Mouse (Mus musculus): ENCODE results near the gene Mcf2l. TPM values are rescaled to one million over a fixed set of nuclear protein-coding genes. Genes with fewer than 3 reads are reported as not detected.
A peak's percentile ranks its signal among the peaks of the same experiment; 100 is the strongest.

The Mcf2l gene
- polyA plus RNA-seq, 1 experiment from 2014 or later = 11.5 TPM

DNA sequence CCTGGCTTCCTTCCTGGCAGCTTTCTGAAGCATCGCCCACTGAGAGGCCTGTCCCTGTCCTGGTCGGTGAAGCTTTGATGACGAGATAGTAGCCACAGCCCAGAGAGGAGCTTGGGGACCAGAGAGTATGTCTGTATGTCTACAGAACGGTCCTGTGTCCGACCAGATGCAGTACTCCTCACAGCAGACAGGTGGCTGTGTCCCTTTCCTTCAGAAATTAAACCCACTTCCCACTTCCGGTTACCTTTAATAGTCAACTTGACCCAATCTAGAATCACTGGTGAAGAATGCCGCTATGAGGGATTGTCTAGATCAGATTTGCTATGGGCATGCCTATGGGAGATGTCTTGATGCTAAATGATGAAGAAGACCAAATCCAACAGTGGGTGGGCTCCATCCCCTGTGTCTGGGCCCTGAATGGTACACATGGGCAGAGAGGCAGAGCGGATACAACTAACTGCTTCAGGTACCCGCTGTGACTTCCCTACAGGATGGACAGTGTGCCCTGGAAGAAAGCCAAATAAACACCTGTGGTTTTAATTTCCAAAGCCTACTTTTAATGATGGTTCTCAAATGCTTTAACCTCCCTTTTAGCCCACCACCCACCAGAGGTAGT lies 22.0 kb downstream of the Mcf2l start:
- 67% methylated on average over 9 of the region's 9 CpGs for WGBS
- H3K9me3 ChIP-seq (replicated peaks) = no peaks in the 10 kb centered on the region
- no peak for ATAC-seq (ENCODE audit: insufficient number of reproducible peaks, low FRiP score)
- no peaks in the 10 kb centered on the region for H3K36me3 ChIP-seq
- H3K27me3 ChIP-seq (replicated peaks) = peaks cover 18% of the 10 kb centered on the region
- peaks cover 22% of the 10 kb centered on the region for H3K4me1 ChIP-seq (replicated peaks)
- H3K4me2 ChIP-seq = no peak overlapping the region
- no peak overlapping the region for H3K9ac ChIP-seq
- no peak overlapping the region for H3K27ac ChIP-seq (ENCODE audit: poor library complexity, severe bottlenecking)
- no peak overlapping the region for H3K4me3 ChIP-seq

DNA sequence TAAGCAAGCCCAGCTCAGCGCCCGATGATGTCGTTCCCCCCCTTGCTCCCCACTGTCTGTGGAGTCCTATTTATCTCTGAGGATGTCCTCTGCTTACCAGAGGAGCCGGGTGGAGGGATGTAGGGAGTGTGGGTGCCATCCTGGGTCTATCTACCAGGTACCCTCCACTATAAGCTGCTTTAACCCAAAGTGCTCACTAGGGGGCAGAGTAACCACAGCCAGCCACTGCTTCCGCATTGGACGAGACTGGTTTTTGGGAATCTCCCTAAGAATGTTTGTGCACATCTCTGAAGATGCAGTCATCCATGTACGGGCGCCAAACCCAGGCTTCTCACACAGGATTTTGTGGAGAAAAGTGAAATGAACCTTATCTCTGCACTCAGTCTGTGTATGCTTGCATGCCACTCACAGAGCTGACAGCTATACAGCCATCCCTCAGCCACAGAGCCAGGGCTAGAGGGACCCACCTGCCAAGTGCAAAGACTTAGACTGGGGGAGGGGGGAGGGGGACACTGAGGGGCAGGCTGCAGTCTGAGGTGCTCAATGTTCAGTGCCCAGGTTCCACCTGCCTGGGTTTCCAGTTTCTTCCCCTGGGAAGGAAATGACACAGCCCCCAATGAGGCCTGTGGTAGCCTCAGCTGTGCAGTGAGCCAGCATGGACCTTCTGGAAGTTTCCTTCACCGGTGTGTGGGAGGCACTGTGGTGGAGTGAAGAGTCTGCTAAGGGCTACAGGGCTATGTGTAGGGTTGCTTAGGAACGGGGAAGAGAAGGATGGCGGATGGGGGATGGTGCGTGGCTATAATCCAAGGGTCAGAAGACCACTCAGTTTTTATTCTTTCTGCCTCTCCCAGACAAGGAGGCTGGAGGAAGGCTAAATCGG lies 23.1 kb downstream of the Mcf2l start:
- no peak overlapping the region for H3K9ac ChIP-seq
- H3K4me3 ChIP-seq = no peak overlapping the region
- 53% methylated on average over 13 of the region's 13 CpGs for WGBS
- H3K36me3 ChIP-seq = no peaks in the 10 kb centered on the region
- H3K27me3 ChIP-seq (replicated peaks) = peaks cover 17% of the 10 kb centered on the region; the same call in 1 of the 2 replicates
- H3K9me3 ChIP-seq (replicated peaks) = no peaks in the 10 kb centered on the region
- H3K4me2 ChIP-seq = no peak overlapping the region
- ATAC-seq (ENCODE audit: insufficient number of reproducible peaks, low FRiP score) = 0 out of 2 replicates have a peak, but pooled peaks have one; percentile 30
- peaks cover 22% of the 10 kb centered on the region for H3K4me1 ChIP-seq (replicated peaks)
- H3K27ac ChIP-seq (ENCODE audit: poor library complexity, severe bottlenecking) = no peak overlapping the region

DNA sequence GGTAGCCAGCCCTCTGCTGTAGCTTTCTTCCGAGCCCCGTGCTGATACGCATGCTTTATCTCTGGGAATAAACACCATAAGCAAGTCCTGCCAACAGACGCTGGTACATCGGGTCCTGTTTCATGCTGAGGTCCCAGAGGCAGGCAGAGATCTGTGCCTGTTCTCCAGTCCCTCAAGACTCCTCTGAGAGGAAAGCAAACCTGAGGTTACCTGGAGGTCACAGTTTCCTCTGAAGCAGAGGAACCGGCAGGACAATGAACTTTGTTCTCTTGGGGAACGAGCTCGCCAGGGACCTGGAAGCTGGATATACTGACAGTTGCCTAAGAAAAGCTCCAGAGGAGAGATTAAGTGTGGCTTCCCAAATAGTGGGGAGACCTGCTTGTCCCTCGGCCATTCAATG lies 24.2 kb downstream of the Mcf2l start:
- no peak for ATAC-seq (ENCODE audit: insufficient number of reproducible peaks, low FRiP score)
- H3K9ac ChIP-seq = no peak overlapping the region
- H3K36me3 ChIP-seq = no peaks in the 10 kb centered on the region
- no peak overlapping the region for H3K4me2 ChIP-seq
- no peaks in the 10 kb centered on the region for H3K9me3 ChIP-seq (replicated peaks)
- no peak overlapping the region for H3K4me3 ChIP-seq
- H3K27me3 ChIP-seq (replicated peaks) = peaks cover 17% of the 10 kb centered on the region; the same call in 1 of the 2 replicates
- peaks cover 22% of the 10 kb centered on the region for H3K4me1 ChIP-seq (replicated peaks)
- WGBS = 38% methylated on average over 9 of the region's 9 CpGs
- H3K27ac ChIP-seq (ENCODE audit: poor library complexity, severe bottlenecking) = no peak overlapping the region

DNA sequence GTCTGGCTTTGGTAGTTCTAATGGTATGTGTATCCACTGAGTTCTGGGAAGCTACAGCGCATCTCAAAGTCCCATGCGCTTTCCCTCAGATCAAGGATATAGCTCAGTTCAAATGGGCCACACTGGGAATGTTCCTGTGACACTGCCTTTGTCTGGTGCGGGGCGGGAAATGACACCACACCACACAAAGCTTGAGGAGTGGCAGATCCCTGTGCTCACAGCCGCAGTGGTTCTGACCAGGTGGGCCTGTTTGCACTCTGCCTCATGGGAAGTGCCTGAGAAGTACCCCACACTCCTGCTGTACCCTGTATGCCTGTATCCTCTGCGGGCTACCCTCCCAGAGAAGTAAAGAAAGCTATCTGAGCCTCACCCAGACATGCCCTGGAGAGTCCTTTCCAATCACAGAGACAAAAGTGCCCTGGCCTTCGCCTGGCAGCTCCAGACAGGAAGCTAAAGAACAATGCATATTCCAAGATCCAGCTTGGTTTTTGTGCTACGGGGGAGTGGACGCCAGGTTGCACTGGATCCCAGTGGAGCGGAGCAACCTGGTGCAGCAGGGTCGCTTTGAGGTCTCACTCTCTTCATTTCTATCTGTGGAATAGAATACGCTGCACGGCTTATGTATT lies 30.3 kb downstream of the Mcf2l start:
- no peak for ATAC-seq (ENCODE audit: insufficient number of reproducible peaks, low FRiP score)
- H3K36me3 ChIP-seq = no peaks in the 10 kb centered on the region
- WGBS = 78% methylated on average over 13 of the region's 13 CpGs
- no peaks in the 10 kb centered on the region for H3K9me3 ChIP-seq (replicated peaks)
- no peak overlapping the region for H3K9ac ChIP-seq
- no peak overlapping the region for H3K4me3 ChIP-seq
- no peak overlapping the region for H3K27ac ChIP-seq (ENCODE audit: poor library complexity, severe bottlenecking)
- H3K4me1 ChIP-seq (replicated peaks) = peaks cover 15% of the 10 kb centered on the region
- H3K27me3 ChIP-seq (replicated peaks) = peaks cover 9% of the 10 kb centered on the region; the same call in 1 of the 2 replicates
- H3K4me2 ChIP-seq = no peak overlapping the region

DNA sequence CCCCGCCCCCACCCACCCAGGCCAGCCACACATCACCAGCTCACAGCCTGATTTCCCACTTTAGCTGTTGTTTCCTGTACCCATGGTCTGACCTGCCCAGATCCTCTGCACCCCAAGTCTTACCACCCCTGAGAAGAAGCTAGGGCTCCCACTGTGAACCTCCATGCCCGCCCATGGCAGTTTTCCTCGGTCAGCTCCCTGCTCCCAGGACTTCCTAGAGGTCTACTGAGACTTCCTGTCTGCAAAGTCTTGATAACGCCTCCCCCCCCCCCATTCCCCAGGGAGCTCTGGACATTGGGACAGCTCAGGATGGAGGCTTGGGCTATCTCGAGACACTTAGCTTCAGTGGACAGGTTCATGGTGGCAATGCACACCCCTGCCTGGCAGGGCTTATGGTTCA lies 31.5 kb downstream of the Mcf2l start:
- WGBS = 48% methylated on average over 5 of the region's 5 CpGs
- Histone ChIP-seq H3K9me3 (replicated peaks) (no peaks in the 10 kb centered on the region), H3K4me3 (no peak overlapping the region), H3K4me2 (no peak overlapping the region), H3K9ac (no peak overlapping the region), H3K4me1 (replicated peaks) (peaks cover 12% of the 10 kb centered on the region), H3K27ac (ENCODE audit: poor library complexity, severe bottlenecking) (no peak overlapping the region), H3K27me3 (replicated peaks) (peaks cover 9% of the 10 kb centered on the region; the same call in 1 of the 2 replicates), H3K36me3 (no peaks in the 10 kb centered on the region)
- ATAC-seq (ENCODE audit: insufficient number of reproducible peaks, low FRiP score) = no peak

DNA sequence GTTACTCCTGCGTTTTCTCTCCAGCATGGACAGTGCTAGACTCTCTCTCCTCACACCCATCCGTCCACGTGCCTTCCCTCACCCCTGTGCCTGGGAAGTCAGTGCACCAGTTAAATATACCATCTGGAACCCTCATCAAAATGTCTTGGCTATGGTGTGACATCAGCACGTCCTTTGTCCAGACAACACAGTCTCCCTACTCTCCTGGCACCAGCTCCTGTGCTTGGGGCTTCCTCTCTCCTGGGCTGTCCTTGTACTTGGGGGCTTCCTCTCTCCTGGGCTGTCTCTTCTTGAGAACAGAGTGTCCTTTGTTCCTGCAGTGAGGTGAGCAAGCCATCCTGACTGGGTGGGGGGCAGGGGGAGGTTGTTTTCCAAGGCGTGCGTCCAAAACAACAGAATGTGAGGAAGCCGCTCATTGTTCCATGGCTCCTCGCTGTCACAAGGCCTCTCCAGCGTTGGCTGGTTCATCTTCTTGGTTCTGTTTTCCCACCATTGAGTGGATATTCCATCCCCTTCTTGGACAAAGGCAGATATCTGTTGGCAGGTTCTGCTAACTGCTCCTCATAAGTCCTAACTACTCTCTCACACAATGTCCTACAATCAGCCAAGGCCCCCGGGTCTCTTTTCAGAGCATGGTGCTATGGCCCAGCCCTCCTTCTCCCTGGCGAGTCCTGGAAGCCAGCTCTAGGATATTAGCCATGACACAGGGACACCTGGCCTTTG lies 32.2 kb downstream of the Mcf2l start:
- WGBS = 70% methylated on average over 11 of the region's 11 CpGs
- Histone ChIP-seq H3K27ac (ENCODE audit: poor library complexity, severe bottlenecking) (no peak overlapping the region), H3K36me3 (no peaks in the 10 kb centered on the region), H3K4me1 (replicated peaks) (peaks cover 12% of the 10 kb centered on the region), H3K4me3 (no peak overlapping the region), H3K4me2 (no peak overlapping the region), H3K9me3 (replicated peaks) (no peaks in the 10 kb centered on the region), H3K9ac (no peak overlapping the region), H3K27me3 (replicated peaks) (peaks cover 6% of the 10 kb centered on the region; the same call in 1 of the 2 replicates)
- no peak for ATAC-seq (ENCODE audit: insufficient number of reproducible peaks, low FRiP score)

DNA sequence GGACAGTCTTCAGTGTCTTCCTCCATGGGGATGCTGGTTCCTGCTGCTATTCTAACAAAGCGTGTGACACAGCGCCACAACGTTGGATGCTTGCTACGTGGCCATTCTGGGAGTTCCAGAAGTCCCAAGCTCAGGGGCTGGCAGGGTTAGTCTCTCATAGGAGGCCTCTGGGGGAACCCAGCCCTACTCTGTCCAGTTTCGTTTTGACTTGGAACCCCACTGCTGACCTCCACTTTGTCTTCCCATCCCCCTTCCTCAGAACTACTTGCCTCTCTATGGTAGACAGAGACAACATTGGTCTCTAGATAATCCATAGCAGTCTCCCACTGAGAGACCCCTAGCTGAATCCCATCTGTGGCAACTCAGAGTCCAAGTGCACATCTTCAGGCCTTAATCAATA lies 33.0 kb downstream of the Mcf2l start:
- H3K9me3 ChIP-seq (replicated peaks) = no peaks in the 10 kb centered on the region
- H3K36me3 ChIP-seq = no peaks in the 10 kb centered on the region
- no peaks in the 10 kb centered on the region for H3K27me3 ChIP-seq (replicated peaks)
- no peak overlapping the region for H3K4me3 ChIP-seq
- peaks cover 12% of the 10 kb centered on the region for H3K4me1 ChIP-seq (replicated peaks)
- WGBS = 74% methylated on average over 5 of the region's 5 CpGs
- no peak overlapping the region for H3K27ac ChIP-seq (ENCODE audit: poor library complexity, severe bottlenecking)
- ATAC-seq (ENCODE audit: insufficient number of reproducible peaks, low FRiP score) = no peak
- no peak overlapping the region for H3K9ac ChIP-seq
- H3K4me2 ChIP-seq = no peak overlapping the region

DNA sequence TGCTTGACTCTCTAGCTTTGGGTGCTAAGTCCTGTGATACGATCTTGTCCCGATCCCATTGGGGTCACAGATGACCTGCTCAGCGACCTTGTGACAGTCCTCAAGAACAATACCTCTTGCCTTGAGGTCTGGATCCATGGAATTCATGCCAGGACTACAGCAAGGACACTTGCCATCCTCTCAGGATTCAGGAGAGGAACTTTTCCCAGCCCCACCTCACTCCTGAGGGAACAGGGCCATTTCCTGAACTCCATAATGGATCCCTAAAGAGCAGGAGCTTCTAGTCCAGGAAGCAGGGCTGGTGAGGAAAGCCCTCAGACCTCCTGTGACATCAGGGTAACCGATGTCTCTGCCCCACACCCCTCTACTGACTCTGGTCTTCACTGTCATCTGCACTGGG lies 34.1 kb downstream of the Mcf2l start:
- H3K4me3 ChIP-seq = no peak overlapping the region
- H3K36me3 ChIP-seq = no peaks in the 10 kb centered on the region
- no peak overlapping the region for H3K4me2 ChIP-seq
- WGBS = 72% methylated on average over 4 of the region's 4 CpGs
- no peaks in the 10 kb centered on the region for H3K9me3 ChIP-seq (replicated peaks)
- no peak for ATAC-seq (ENCODE audit: insufficient number of reproducible peaks, low FRiP score)
- H3K27me3 ChIP-seq (replicated peaks) = no peaks in the 10 kb centered on the region
- H3K9ac ChIP-seq = no peak overlapping the region
- H3K27ac ChIP-seq (ENCODE audit: poor library complexity, severe bottlenecking) = no peak overlapping the region
- H3K4me1 ChIP-seq (replicated peaks) = peaks cover 12% of the 10 kb centered on the region

DNA sequence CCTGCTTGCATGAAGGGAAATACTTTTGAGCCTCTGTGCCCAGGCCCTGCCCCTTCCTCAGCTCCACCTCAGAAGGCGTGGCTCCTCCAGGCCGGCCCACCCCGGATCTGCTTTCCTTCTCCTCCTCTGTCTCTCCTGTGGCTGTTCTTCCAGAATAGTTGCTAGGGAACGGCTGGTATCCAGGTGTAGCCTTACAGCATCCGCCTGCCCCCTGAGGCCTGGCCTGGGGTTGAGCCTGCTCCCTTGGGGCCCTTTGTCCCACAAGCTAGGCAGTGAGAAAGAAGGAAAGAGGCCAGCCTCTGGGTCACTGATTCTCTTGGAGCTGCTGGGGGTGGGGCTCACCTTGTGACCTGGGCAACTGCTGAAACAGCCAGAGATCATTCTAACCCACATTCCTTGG lies 38.4 kb downstream of the Mcf2l start:
- H3K27me3 ChIP-seq (replicated peaks) = peaks cover 29% of the 10 kb centered on the region
- H3K36me3 ChIP-seq = no peaks in the 10 kb centered on the region
- H3K9ac ChIP-seq = no peak overlapping the region
- H3K4me2 ChIP-seq = no peak overlapping the region
- no peaks in the 10 kb centered on the region for H3K9me3 ChIP-seq (replicated peaks)
- H3K27ac ChIP-seq (ENCODE audit: poor library complexity, severe bottlenecking) = no peak overlapping the region
- no peak for ATAC-seq (ENCODE audit: insufficient number of reproducible peaks, low FRiP score)
- WGBS = 30% methylated on average over 5 of the region's 5 CpGs
- no peak overlapping the region for H3K4me3 ChIP-seq
- peaks cover 12% of the 10 kb centered on the region for H3K4me1 ChIP-seq (replicated peaks)

DNA sequence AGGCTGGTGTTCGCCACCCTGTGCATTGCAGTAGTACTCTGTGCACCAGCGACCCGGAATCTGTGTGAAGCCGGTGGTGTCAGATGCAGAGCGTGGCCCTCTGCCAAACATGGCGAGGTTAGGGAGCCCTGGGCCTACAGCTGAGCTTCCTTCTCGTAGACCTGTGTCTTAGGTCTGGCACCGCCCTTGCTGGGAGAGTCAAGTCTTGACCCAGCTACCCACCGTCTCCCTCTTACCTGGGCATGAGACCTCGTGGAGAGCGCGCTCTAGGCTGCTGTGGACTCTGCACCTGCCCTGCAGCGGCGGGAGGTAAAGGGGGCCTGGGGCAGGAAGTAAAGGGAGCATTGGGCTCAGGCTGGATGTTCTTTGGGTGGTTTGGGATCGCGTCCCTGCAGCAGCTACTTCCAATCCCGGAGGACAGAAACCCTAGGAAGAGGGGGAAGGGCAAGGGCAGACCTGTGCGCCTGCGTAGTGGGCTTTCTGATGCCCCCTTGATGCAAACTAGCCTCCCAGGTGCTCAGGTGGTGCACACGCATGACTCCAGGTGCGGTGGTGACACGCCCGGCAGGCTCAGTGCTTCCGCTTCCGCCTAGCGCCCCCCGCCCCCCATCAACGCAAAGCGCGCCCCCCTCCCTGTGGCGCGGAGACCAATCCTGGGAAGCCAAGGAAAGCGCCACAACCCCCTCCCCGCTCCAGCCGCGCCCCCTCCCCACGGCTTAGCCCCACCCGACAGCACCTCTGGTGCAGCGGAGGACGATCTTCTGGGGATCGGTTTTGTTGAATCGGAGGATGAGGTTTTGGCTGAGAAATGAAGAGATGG lies 41.8 kb downstream of the Mcf2l start:
- peaks cover 7% of the 10 kb centered on the region for H3K4me1 ChIP-seq (replicated peaks)
- H3K27me3 ChIP-seq (replicated peaks) = peaks cover 35% of the 10 kb centered on the region
- H3K36me3 ChIP-seq = no peaks in the 10 kb centered on the region
- H3K9ac ChIP-seq = peak overlapping the region; percentile 75
- peak overlapping the region; percentile 94 for H3K4me2 ChIP-seq
- 15% methylated on average over 42 of the region's 42 CpGs for WGBS
- no peaks in the 10 kb centered on the region for H3K9me3 ChIP-seq (replicated peaks)
- peak; percentile 37; the same call in 1 of the 2 replicates for ATAC-seq (ENCODE audit: insufficient number of reproducible peaks, low FRiP score)
- H3K4me3 ChIP-seq = peak overlapping the region; percentile 59
- no peak overlapping the region for H3K27ac ChIP-seq (ENCODE audit: poor library complexity, severe bottlenecking)

Data from heart, embryonic 12.5 days (tissue).